Mouse (Mus musculus) urinary bladder, adult 2 months (tissue): ENCODE data around the gene Aunip. TPM values are rescaled to one million over a fixed set of nuclear protein-coding genes. Genes with fewer than 3 reads are reported as not detected.

Experiments used
- DNase-seq: peaks from one replicate; pipeline ENCODE4 v3.0.0; 2022; ENCODE audit warnings: low spot score
- polyA plus RNA-seq: library from polyadenylated mRNA; depleted of rRNA; stranded (reverse); fragments of >200 nt; gene quantifications from 2 replicates; pipeline ENCODE4 v1.2.3, GENCODE M21; 2012; rRNA removed

Gene Aunip
- polyA plus RNA-seq = 0.44 and 0.72 TPM in 2 replicates

- peak; percentile 63 for DNase-seq
These were observed at the start of gene Aunip for GRCm38 (mm10) chr4:134510845-134511411. Gene Aunip (plus strand): TSS chr4:134510999.

DNA sequence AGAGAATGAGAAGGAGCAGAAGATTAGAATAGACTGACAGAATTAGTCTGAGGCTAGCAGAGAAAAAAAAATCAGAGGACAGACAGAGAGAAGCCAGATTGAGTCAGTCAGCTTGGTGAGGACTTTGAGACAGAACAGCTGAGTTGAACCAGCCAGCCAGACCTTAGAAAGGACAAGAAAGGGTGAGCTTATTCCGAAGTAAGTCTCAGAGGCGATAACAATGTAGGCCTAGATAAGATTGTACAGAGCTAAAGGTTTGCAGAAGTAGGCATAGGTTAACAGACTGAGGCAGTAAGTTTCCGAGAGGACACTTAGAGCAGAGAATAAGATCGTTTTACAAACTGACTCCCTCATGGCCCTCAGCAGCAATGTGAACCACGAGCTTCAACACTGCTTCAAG lies 49.5 kb upstream of the Aunip start:
- no peak for DNase-seq

- no peak for DNase-seq
These were observed 45.0 kb upstream of the Aunip start for GRCm38 (mm10) chr4:134465789-134466188.

- DNase-seq = no peak
These were observed 44.2 kb upstream of the Aunip start for GRCm38 (mm10) chr4:134466381-134467262.

GRCm38 (mm10) chr4:134467435-134468214 lies 43.2 kb upstream of the Aunip start:
- no peak for DNase-seq

- peak; percentile 93 for DNase-seq
These were observed 42.6 kb upstream of the Aunip start, which contains the start of gene Stmn1 for GRCm38 (mm10) chr4:134468215-134468575. Gene Stmn1 (plus strand): TSS chr4:134468320.

GRCm38 (mm10) chr4:134468578-134469266 lies 42.1 kb upstream of the Aunip start:
- peak; percentile 82 for DNase-seq

DNA sequence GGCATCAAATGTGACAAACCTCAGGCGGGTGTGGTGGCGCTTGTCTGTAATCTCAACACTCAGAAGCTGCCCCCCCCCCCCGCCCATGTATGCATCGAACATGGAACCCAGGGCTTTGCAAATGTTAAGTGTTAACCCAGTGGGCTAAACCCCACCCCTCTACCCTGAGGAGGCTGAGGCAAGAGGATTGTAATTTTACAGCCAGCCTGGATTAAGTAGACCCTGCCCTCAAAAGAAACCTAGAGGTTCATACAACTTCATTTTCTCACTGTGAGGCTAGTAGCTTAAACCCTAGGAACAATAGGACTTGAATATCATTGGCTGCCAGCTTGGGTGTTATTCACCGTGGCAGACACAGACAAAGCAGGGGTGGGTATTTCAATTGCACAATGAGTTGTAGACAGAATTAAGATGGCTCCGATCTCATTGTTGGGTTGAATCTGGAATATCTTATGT lies 41.4 kb upstream of the Aunip start:
- no peak for DNase-seq

GRCm38 (mm10) chr4:134469985-134470384 lies 40.8 kb upstream of the Aunip start:
- DNase-seq = no peak

GRCm38 (mm10) chr4:134471469-134471868 lies 39.3 kb upstream of the Aunip start:
- DNase-seq = no peak

DNA sequence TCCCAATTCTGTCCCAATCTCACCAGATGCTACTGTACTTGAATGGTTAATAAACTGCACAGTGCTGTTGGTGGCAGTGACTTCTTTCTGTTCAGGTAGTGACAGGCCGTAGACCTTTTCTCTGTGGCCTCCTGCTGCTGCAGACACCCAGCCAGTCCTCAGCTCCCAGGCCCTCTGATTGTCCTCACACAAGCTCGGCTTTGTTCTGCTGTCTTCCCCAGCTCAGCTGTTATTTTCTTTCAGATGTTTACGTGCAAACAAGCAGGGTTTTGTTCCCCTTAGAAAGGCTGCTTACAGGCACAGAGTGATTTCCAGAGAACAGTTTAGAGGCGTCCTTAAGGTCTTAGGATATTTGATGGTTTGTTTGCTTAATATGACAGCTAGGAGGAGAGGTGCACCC lies 37.0 kb upstream of the Aunip start:
- no peak for DNase-seq

- DNase-seq = no peak
These were observed 36.6 kb upstream of the Aunip start for GRCm38 (mm10) chr4:134474240-134474639.

- no peak for DNase-seq
These were observed 33.9 kb upstream of the Aunip start for GRCm38 (mm10) chr4:134476899-134477298.

- peak; percentile 91 for DNase-seq
These were observed 32.8 kb upstream of the Aunip start for GRCm38 (mm10) chr4:134478031-134478430.

- DNase-seq = no peak
These were observed 31.0 kb upstream of the Aunip start for GRCm38 (mm10) chr4:134479839-134480238.

DNA sequence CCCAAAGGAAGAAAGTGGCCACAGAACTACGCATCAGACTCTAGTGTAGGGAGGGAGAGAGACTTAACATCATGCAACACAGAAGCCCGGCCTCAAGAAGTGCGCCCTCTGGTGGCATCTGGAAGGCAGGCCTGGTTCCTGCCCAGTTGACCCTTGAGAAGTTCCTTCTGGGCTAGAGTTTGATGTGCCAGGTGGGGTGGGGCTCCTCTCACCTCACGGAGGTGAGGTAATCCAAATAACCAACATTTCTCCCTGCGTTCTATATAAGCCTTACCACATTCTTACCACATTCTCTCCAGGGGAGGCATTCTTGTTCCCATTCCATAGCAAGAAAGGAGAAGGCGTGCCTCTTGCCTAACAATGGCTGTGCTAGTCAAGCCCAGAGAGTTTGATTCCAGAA lies 29.9 kb upstream of the Aunip start:
- no peak for DNase-seq

GRCm38 (mm10) chr4:134481270-134481669 lies 29.5 kb upstream of the Aunip start:
- no peak for DNase-seq

DNA sequence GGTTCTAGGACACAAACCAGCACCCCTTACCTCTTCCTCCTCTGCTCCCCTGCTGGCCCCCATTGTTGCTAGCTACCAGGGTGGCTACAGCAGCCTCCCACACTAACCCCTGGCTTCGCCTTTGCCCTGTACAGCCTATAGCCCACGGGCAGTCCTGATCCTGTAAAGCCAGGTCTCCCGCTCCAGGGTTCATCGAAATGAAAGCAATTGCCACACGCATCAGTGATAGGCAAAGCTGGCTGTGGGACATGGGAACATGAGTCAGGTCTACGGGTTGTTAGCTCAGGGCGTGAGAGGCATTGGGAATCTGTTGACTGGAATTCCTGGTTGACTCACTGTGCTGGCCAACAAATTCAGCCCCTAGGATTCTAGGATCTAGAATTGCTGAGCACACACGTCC lies 28.4 kb upstream of the Aunip start:
- no peak for DNase-seq

DNA sequence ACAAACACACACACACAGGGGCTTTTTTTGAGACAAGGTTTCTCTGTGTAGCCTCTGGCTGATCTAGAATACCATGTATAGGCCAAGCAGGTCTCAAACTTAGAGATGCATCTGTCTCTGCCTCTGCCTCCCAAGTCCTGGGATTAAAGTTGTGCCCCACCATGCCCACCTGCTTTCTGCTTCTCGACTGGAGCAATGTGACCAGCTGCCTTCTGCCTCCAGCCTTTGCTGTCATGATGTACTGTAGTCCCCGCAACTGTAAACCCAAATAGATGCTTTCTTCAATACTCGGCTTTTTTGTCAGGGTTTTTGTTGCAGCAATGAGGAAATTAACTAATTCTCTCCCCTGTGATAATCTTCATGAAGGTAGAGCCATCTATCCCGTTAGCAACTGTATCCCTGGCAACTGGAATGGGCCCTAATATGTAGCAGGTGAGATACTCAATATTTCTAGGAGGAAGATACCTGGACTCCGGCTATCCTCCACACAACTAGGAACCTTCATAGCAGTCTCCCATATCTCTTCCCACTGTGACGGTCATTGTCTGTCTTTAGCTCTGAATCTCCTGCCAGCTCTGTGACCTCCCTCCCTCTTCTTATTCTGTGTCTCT lies 27.6 kb upstream of the Aunip start:
- DNase-seq = no peak

GRCm38 (mm10) chr4:134483696-134484095 lies 27.1 kb upstream of the Aunip start:
- no peak for DNase-seq

DNA sequence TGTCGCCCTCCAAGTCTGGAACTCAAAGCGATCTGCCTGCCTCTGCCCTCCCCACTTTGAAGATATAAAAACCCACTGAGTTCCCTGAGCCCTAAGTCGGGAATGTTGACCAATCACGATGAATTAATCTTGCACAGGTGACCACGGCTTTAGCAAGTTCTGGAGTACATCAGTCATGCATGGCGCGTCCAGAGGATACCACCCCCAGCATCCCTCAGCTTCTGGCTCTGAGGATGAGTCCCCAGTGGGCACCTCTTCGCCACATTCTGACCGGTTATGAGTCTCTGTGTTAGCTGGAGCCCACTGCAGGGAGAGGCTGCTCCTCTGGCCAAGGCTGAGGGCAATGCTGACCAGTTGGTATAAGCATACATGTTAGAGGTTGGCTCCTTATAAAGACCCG lies 26.6 kb upstream of the Aunip start:
- no peak for DNase-seq
